Mouse (Mus musculus): Measurements from ENCODE around the gene Ogdh. TPM values are rescaled to one million over a fixed set of nuclear protein-coding genes. Genes with fewer than 3 reads are reported as not detected.
A peak's percentile ranks its signal among the peaks of the same experiment; 100 is the strongest.
"Not testable (repeated sequence)": the region's sequence is repeated elsewhere in the genome, so short reads cannot be mapped to it uniquely, and the experiment has no call there.

The Ogdh gene
- polyA plus RNA-seq (2015; fragmentation: Nextera tagmentation; extraction: Ambion mirVana), result 100 and 115 TPM in 2 replicates

GRCm38 (mm10) chr11:6291401-6292115, at the start of gene Ogdh:
Gene Ogdh, plus strand, starts transcription at chr11:6291633.
- H3K4me2 ChIP-seq, result peak within 1 kb of the TSS; percentile 69
- no peaks in the 10 kb centered on the region for H3K27me3 ChIP-seq (replicated peaks)
- no peaks in the 10 kb centered on the region for H3K9me3 ChIP-seq
- no peaks in the 10 kb centered on the region for H3K36me3 ChIP-seq
- WGBS, result under 1% methylated on average over 77 of the region's 77 CpGs
- peak within 1 kb of the TSS; percentile 47; the same call in 1 of the 2 replicates for H3K9ac ChIP-seq
- H3K4me3 ChIP-seq (replicated peaks), result peak within 1 kb of the TSS; percentile 72
- peak within 1 kb of the TSS; percentile 91 for H3K27ac ChIP-seq
- H3K4me1 ChIP-seq, result no peaks in the 10 kb centered on the region; the same call in 1 of the 2 replicates
- ATAC-seq (ENCODE audit: insufficient read depth, low FRiP score, low read depth), result peak; percentile 95

GRCm38 (mm10) chr11:6244707-6245106, 46.7 kb upstream of the Ogdh start:
- ATAC-seq (ENCODE audit: insufficient read depth, low FRiP score, low read depth), result no peak
- H3K27me3 ChIP-seq (replicated peaks), result no peaks in the 10 kb centered on the region
- no peak overlapping the region for H3K27ac ChIP-seq
- WGBS, result 37% methylated on average over 16 of the region's 19 CpGs
- H3K9ac ChIP-seq, result no peak overlapping the region
- no peaks in the 10 kb centered on the region for H3K9me3 ChIP-seq
- H3K4me2 ChIP-seq, result no peak overlapping the region
- no peaks in the 10 kb centered on the region for H3K4me1 ChIP-seq
- no peaks in the 10 kb centered on the region for H3K36me3 ChIP-seq
- H3K4me3 ChIP-seq (replicated peaks), result no peak overlapping the region

GRCm38 (mm10) chr11:6252248-6252647, 39.2 kb upstream of the Ogdh start:
- no peaks in the 10 kb centered on the region for H3K4me1 ChIP-seq
- no peaks in the 10 kb centered on the region for H3K36me3 ChIP-seq
- H3K27me3 ChIP-seq (replicated peaks), result no peaks in the 10 kb centered on the region
- WGBS, result 83% methylated on average over 5 of the region's 5 CpGs
- no peaks in the 10 kb centered on the region for H3K9me3 ChIP-seq
- H3K27ac ChIP-seq, result no peak overlapping the region
- no peak for ATAC-seq (ENCODE audit: insufficient read depth, low FRiP score, low read depth)
- no peak overlapping the region for H3K9ac ChIP-seq
- H3K4me3 ChIP-seq (replicated peaks), result no peak overlapping the region
- no peak overlapping the region for H3K4me2 ChIP-seq

- Histone ChIP-seq H3K4me3 (replicated peaks) (no peak overlapping the region), H3K9me3 (no peaks in the 10 kb centered on the region), H3K4me1 (no peaks in the 10 kb centered on the region), H3K27ac (no peak overlapping the region), H3K27me3 (replicated peaks) (no peaks in the 10 kb centered on the region), H3K36me3 (peaks cover 2% of the 10 kb centered on the region; the same call in 1 of the 2 replicates), H3K4me2 (no peak overlapping the region), H3K9ac (no peak overlapping the region)
- ATAC-seq (ENCODE audit: insufficient read depth, low FRiP score, low read depth), result no peak
- WGBS, result 75% methylated on average over 4 of the region's 4 CpGs
Measured at GRCm38 (mm10) chr11:6252824-6253223, 38.6 kb upstream of the Ogdh start.

GRCm38 (mm10) chr11:6254602-6255001, 36.8 kb upstream of the Ogdh start:
- not testable (repeated sequence) for H3K9ac ChIP-seq; H3K4me2 ChIP-seq; H3K27ac ChIP-seq; H3K4me3 ChIP-seq (replicated peaks); H3K9me3 ChIP-seq; H3K4me1 ChIP-seq; H3K27me3 ChIP-seq (replicated peaks); ATAC-seq (ENCODE audit: insufficient read depth, low FRiP score, low read depth)
- H3K36me3 ChIP-seq, result peaks cover 10% of the 10 kb centered on the region; the same call in 1 of the 2 replicates
- 91% methylated on average over 2 of the region's 2 CpGs for WGBS

- H3K36me3 ChIP-seq, result peaks cover 25% of the 10 kb centered on the region
- 76% methylated on average over 6 of the region's 6 CpGs for WGBS
- 0 out of 2 replicates have a peak, but pooled peaks have one; percentile 17 for ATAC-seq (ENCODE audit: insufficient read depth, low FRiP score, low read depth)
- no peaks in the 10 kb centered on the region for H3K4me1 ChIP-seq
- no peak overlapping the region for H3K27ac ChIP-seq
- no peak overlapping the region for H3K4me2 ChIP-seq
- no peaks in the 10 kb centered on the region for H3K9me3 ChIP-seq
- H3K9ac ChIP-seq, result no peak overlapping the region
- H3K4me3 ChIP-seq (replicated peaks), result no peak overlapping the region
- no peaks in the 10 kb centered on the region for H3K27me3 ChIP-seq (replicated peaks)
Measured at GRCm38 (mm10) chr11:6256490-6257072, 34.9 kb upstream of the Ogdh start.

- Histone ChIP-seq H3K9ac (no peak overlapping the region), H3K36me3 (peaks cover 51% of the 10 kb centered on the region), H3K4me1 (no peaks in the 10 kb centered on the region), H3K9me3 (no peaks in the 10 kb centered on the region), H3K27ac (no peak overlapping the region), H3K4me2 (no peak overlapping the region), H3K4me3 (replicated peaks) (no peak overlapping the region), H3K27me3 (replicated peaks) (no peaks in the 10 kb centered on the region)
- ATAC-seq (ENCODE audit: insufficient read depth, low FRiP score, low read depth), result no peak
- 95% methylated on average over 7 of the region's 7 CpGs for WGBS
Measured at GRCm38 (mm10) chr11:6259413-6259812, 32.0 kb upstream of the Ogdh start.

- Histone ChIP-seq H3K4me1 (peaks cover 5% of the 10 kb centered on the region), H3K27ac (no peak overlapping the region), H3K27me3 (replicated peaks) (no peaks in the 10 kb centered on the region), H3K4me2 (no peak overlapping the region), H3K9me3 (no peaks in the 10 kb centered on the region), H3K4me3 (replicated peaks) (no peak overlapping the region), H3K9ac (no peak overlapping the region), H3K36me3 (peaks cover 69% of the 10 kb centered on the region)
- no peak for ATAC-seq (ENCODE audit: insufficient read depth, low FRiP score, low read depth)
- 79% methylated on average over 10 of the region's 10 CpGs for WGBS
Measured at GRCm38 (mm10) chr11:6261434-6262082, 29.9 kb upstream of the Ogdh start.

- Histone ChIP-seq H3K9ac (peak overlapping the region; percentile 97), H3K36me3 (peaks cover 50% of the 10 kb centered on the region), H3K27me3 (replicated peaks) (no peaks in the 10 kb centered on the region), H3K4me1 (peaks cover 8% of the 10 kb centered on the region), H3K4me2 (peak overlapping the region; percentile 70), H3K9me3 (no peaks in the 10 kb centered on the region), H3K4me3 (replicated peaks) (peak overlapping the region; percentile 95), H3K27ac (no peak overlapping the region)
- 62% methylated on average over 9 of the region's 9 CpGs for WGBS
- no peak for ATAC-seq (ENCODE audit: insufficient read depth, low FRiP score, low read depth)
Measured at GRCm38 (mm10) chr11:6266621-6267020, 24.8 kb upstream of the Ogdh start.

GRCm38 (mm10) chr11:6267320-6268254, 23.8 kb upstream of the Ogdh start, which contains the start of gene Ddx56:
Gene Ddx56, minus strand, starts transcription at chr11:6267772.
- H3K36me3 ChIP-seq, result peaks cover 45% of the 10 kb centered on the region
- peak within 1 kb of the TSS; percentile 95 for H3K4me3 ChIP-seq (replicated peaks)
- peak within 1 kb of the TSS; percentile 97 for H3K9ac ChIP-seq
- H3K4me1 ChIP-seq, result peaks cover 8% of the 10 kb centered on the region
- 2% methylated on average over 50 of the region's 50 CpGs for WGBS
- no peaks in the 10 kb centered on the region for H3K27me3 ChIP-seq (replicated peaks)
- H3K9me3 ChIP-seq, result no peaks in the 10 kb centered on the region
- H3K4me2 ChIP-seq, result peak within 1 kb of the TSS; percentile 70
- peak; percentile 96 for ATAC-seq (ENCODE audit: insufficient read depth, low FRiP score, low read depth)
- peak within 1 kb of the TSS; percentile 97 for H3K27ac ChIP-seq

GRCm38 (mm10) chr11:6273607-6274006, 17.8 kb upstream of the Ogdh start:
- no peak overlapping the region for H3K27ac ChIP-seq
- 34% methylated on average over 11 of the region's 11 CpGs for WGBS

More at GRCm38 (mm10) chr11:6273607-6274006, 17.8 kb upstream of the Ogdh start:
- ATAC-seq (ENCODE audit: insufficient read depth, low FRiP score, low read depth), result no peak
- peaks cover 10% of the 10 kb centered on the region; the same call in 1 of the 2 replicates for H3K36me3 ChIP-seq
- peaks cover 16% of the 10 kb centered on the region; the same call in 1 of the 2 replicates for H3K4me1 ChIP-seq
- peak overlapping the region; percentile 87; the same call in 1 of the 2 replicates for H3K9ac ChIP-seq
- H3K27me3 ChIP-seq (replicated peaks), result no peaks in the 10 kb centered on the region
- H3K9me3 ChIP-seq, result no peaks in the 10 kb centered on the region
- peak overlapping the region; percentile 92 for H3K4me3 ChIP-seq (replicated peaks)
- H3K4me2 ChIP-seq, result peak overlapping the region; percentile 83
